Mouse (Mus musculus) lung, postnatal 0 days (tissue): Measurements from ENCODE around the gene Pi16.

Experiments used
- CTCF ChIP-seq: IDR thresholded peaks from 2 replicates; pipeline ENCODE4 v1.5.1; 2016; ENCODE audit warnings: antibody characterized with exemption, mild to moderate bottlenecking
- EP300 ChIP-seq: IDR thresholded peaks from 2 replicates; pipeline ENCODE4 v1.6.1; 2016; ENCODE audit warnings: antibody characterized with exemption, mild to moderate bottlenecking, control low read depth

DNA sequence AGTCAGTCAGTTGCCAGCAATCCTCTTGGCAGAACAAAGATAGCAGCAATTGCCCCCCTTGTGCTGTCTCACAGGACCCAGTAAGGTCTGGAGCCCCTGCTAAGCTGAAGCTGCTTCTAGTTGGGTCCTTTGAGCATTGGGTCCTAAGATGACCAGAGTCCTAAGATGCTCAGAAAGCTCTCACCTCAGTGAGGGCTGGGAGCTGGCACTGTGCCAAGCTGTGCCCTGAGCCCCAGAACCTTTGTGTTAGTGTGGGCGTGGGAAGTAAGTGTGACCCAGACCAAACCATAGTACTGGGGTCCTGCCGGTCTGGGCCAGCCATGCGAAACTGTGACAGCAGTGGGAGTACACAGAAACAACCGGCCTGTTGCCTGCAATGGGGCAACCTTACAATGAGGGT, 18.2 kb upstream of the Pi16 start:
- TF ChIP-seq CTCF (no peak), EP300 (no peak)
